Mouse (Mus musculus) embryonic facial prominence, embryonic 10.5 days (tissue): Measurements from ENCODE around the gene Nckap1l. TPM values are rescaled to one million over a fixed set of nuclear protein-coding genes. Genes with fewer than 3 reads are reported as not detected.
A peak's percentile ranks its signal among the peaks of the same experiment; 100 is the strongest.

Experiments
- DNase-seq: peaks from one replicate; pipeline ENCODE4 v3.0.0-alpha.2; 2017; ENCODE audit warnings: low spot score
- H3K27ac ChIP-seq: fragments of 300-500 bp; sonication (generic); replicated peaks from 2 replicates; pipeline ENCODE4 v1.5.1; 2016; ENCODE audit warnings: mild to moderate bottlenecking
- H3K27me3 ChIP-seq: fragments of 300-500 bp; sonication (generic); replicated peaks from 2 replicates; pipeline ENCODE4 v1.6.1; 2016; ENCODE audit warnings: low read depth, mild to moderate bottlenecking; ENCODE audit not compliant: poor library complexity, severe bottlenecking
- H3K36me3 ChIP-seq: fragments of 300-500 bp; sonication (generic); replicated peaks from 2 replicates; pipeline ENCODE4 v1.6.1; 2016; ENCODE audit warnings: mild to moderate bottlenecking, moderate library complexity
- H3K4me1 ChIP-seq: fragments of 300-500 bp; sonication (generic); 2 replicates; pipeline ENCODE4 v1.6.1; 2016
- H3K4me3 ChIP-seq: fragments of 300-500 bp; sonication (generic); 2 replicates; pipeline ENCODE4 v1.5.1; 2016; ENCODE audit warnings: mild to moderate bottlenecking, moderate library complexity
- H3K9me3 ChIP-seq: fragments of 300-500 bp; sonication (generic); 2 replicates; pipeline ENCODE4 v1.6.1; 2016; ENCODE audit warnings: mild to moderate bottlenecking
- WGBS: fragments of 180-500 bp; shearing (Covaris S2); methylation state at CpG from one replicate; pipeline ENCODE4 v1.1.7; 2016; 5-methylcytosine and 5-hydroxymethylcytosine counted together
- polyA plus RNA-seq: library from polyadenylated mRNA; unstranded; fragments of >200 nt; fragmentation: Nextera tagmentation; extraction: Ambion mirVana; gene quantifications from 2 replicates; pipeline ENCODE4 v1.2.1, GENCODE M21; 2016

Nckap1l gene
- polyA plus RNA-seq, 1 experiment from 2014 or later: 1.1 TPM

GRCm38 (mm10) chr15:103503251-103503600, 49.6 kb downstream of the Nckap1l start:
- Histone ChIP-seq H3K4me3 (peak overlapping the region; percentile 69), H3K27me3 (peaks cover 84% of the 10 kb centered on the region), H3K9me3 (no peaks in the 10 kb centered on the region), H3K36me3 (no peaks in the 10 kb centered on the region), H3K27ac (peak overlapping the region; percentile 77), H3K4me1 (peaks cover 33% of the 10 kb centered on the region)
- DNase-seq: no peak
- 2% methylated on average over 15 of the region's 15 CpGs for WGBS

- 51% methylated on average over 12 of the region's 12 CpGs for WGBS
- Histone ChIP-seq H3K4me3 (peak overlapping the region; percentile 69), H3K9me3 (no peaks in the 10 kb centered on the region), H3K27me3 (peaks cover 86% of the 10 kb centered on the region), H3K27ac (no peak overlapping the region), H3K36me3 (no peaks in the 10 kb centered on the region), H3K4me1 (peaks cover 29% of the 10 kb centered on the region)
- DNase-seq: peak; percentile 13
Observed at GRCm38 (mm10) chr15:103503660-103504059, 50.1 kb downstream of the Nckap1l start.

- Histone ChIP-seq H3K4me1 (peaks cover 10% of the 10 kb centered on the region), H3K9me3 (no peaks in the 10 kb centered on the region), H3K27ac (no peak overlapping the region), H3K36me3 (no peaks in the 10 kb centered on the region), H3K4me3 (no peak overlapping the region), H3K27me3 (peaks cover 61% of the 10 kb centered on the region)
- 64% methylated on average over 3 of the region's 3 CpGs for WGBS
- no peak for DNase-seq
Observed at GRCm38 (mm10) chr15:103509317-103509716, 55.7 kb downstream of the Nckap1l start.

GRCm38 (mm10) chr15:103511652-103512051, 58.1 kb downstream of the Nckap1l start:
- no peak for DNase-seq
- peaks cover 19% of the 10 kb centered on the region for H3K4me1 ChIP-seq
- WGBS: 81% methylated on average over 1 of the region's 1 CpGs

GRCm38 (mm10) chr15:103513621-103514031, 60.0 kb downstream of the Nckap1l start:
- Histone ChIP-seq H3K36me3 (no peaks in the 10 kb centered on the region), H3K27me3 (peaks cover 25% of the 10 kb centered on the region; the same call in 1 of the 2 replicates), H3K27ac (peak overlapping the region; percentile 76), H3K4me1 (peaks cover 26% of the 10 kb centered on the region), H3K4me3 (peak overlapping the region; percentile 56), H3K9me3 (no peaks in the 10 kb centered on the region)
- 5% methylated on average over 7 of the region's 7 CpGs for WGBS
- DNase-seq: no peak

More at GRCm38 (mm10) chr15:103511652-103512051, 58.1 kb downstream of the Nckap1l start:
- Histone ChIP-seq H3K9me3 (no peaks in the 10 kb centered on the region), H3K27me3 (peaks cover 38% of the 10 kb centered on the region), H3K36me3 (no peaks in the 10 kb centered on the region), H3K4me3 (no peak overlapping the region), H3K27ac (no peak overlapping the region)

- 3% methylated on average over 10 of the region's 10 CpGs for WGBS
- Histone ChIP-seq H3K27ac (peak overlapping the region; percentile 76), H3K27me3 (peaks cover 25% of the 10 kb centered on the region; the same call in 1 of the 2 replicates), H3K4me3 (peak overlapping the region; percentile 56), H3K9me3 (no peaks in the 10 kb centered on the region), H3K4me1 (peaks cover 31% of the 10 kb centered on the region), H3K36me3 (no peaks in the 10 kb centered on the region)
- peak; percentile 86 for DNase-seq
Observed at GRCm38 (mm10) chr15:103514119-103514518, 60.5 kb downstream of the Nckap1l start.

- Histone ChIP-seq H3K27me3 (peaks cover 21% of the 10 kb centered on the region; the same call in 1 of the 2 replicates), H3K4me1 (peaks cover 39% of the 10 kb centered on the region), H3K4me3 (peak overlapping the region; percentile 56), H3K36me3 (no peaks in the 10 kb centered on the region), H3K27ac (peak overlapping the region; percentile 76), H3K9me3 (no peaks in the 10 kb centered on the region)
- DNase-seq: no peak
- WGBS: 31% methylated on average over 3 of the region's 3 CpGs
Observed at GRCm38 (mm10) chr15:103514914-103515313, 61.3 kb downstream of the Nckap1l start.

- DNase-seq: peak; percentile 38
- Histone ChIP-seq H3K36me3 (peaks cover 7% of the 10 kb centered on the region), H3K9me3 (no peaks in the 10 kb centered on the region), H3K4me3 (no peak overlapping the region; the same call in 1 of the 2 replicates), H3K27ac (peak overlapping the region; percentile 78), H3K4me1 (peaks cover 50% of the 10 kb centered on the region), H3K27me3 (no peaks in the 10 kb centered on the region)
- 12% methylated on average over 5 of the region's 5 CpGs for WGBS
Observed at GRCm38 (mm10) chr15:103518600-103519385, 65.2 kb downstream of the Nckap1l start.

GRCm38 (mm10) chr15:103519386-103520378, 66.1 kb downstream of the Nckap1l start:
- H3K27ac ChIP-seq: peak overlapping the region; percentile 78

GRCm38 (mm10) chr15:103522458-103523099, 69.0 kb downstream of the Nckap1l start:
- Histone ChIP-seq H3K4me1 (peaks cover 36% of the 10 kb centered on the region), H3K27me3 (no peaks in the 10 kb centered on the region), H3K27ac (peak overlapping the region; percentile 24), H3K9me3 (no peaks in the 10 kb centered on the region), H3K4me3 (no peak overlapping the region), H3K36me3 (peaks cover 22% of the 10 kb centered on the region)
- 75% methylated on average over 3 of the region's 3 CpGs for WGBS
- DNase-seq: no peak

More at GRCm38 (mm10) chr15:103519386-103520378, 66.1 kb downstream of the Nckap1l start:
- WGBS: 23% methylated on average over 4 of the region's 4 CpGs
- Histone ChIP-seq H3K36me3 (peaks cover 10% of the 10 kb centered on the region), H3K4me1 (peaks cover 43% of the 10 kb centered on the region), H3K4me3 (no peak overlapping the region), H3K27me3 (no peaks in the 10 kb centered on the region), H3K9me3 (no peaks in the 10 kb centered on the region)
- peak; percentile 28 for DNase-seq

- no peak for DNase-seq
- Histone ChIP-seq H3K27ac (peak overlapping the region; percentile 24; the same call in 1 of the 2 replicates), H3K9me3 (no peaks in the 10 kb centered on the region), H3K4me3 (no peak overlapping the region), H3K4me1 (peaks cover 34% of the 10 kb centered on the region), H3K27me3 (no peaks in the 10 kb centered on the region), H3K36me3 (peaks cover 27% of the 10 kb centered on the region)
- whole genome bisulfite sequencing: 51% methylated on average over 3 of the region's 3 CpGs
Observed at GRCm38 (mm10) chr15:103523156-103523555, 69.6 kb downstream of the Nckap1l start.

- 6% methylated on average over 5 of the region's 5 CpGs for WGBS
- Histone ChIP-seq H3K27me3 (peaks cover 18% of the 10 kb centered on the region), H3K4me1 (peaks cover 6% of the 10 kb centered on the region; the same call in 1 of the 2 replicates), H3K4me3 (no peak overlapping the region), H3K27ac (no peak overlapping the region), H3K36me3 (peaks cover 15% of the 10 kb centered on the region), H3K9me3 (no peaks in the 10 kb centered on the region)
- peak; percentile 67 for DNase-seq
Observed at GRCm38 (mm10) chr15:103530372-103530771, 76.8 kb downstream of the Nckap1l start.
